Mouse (Mus musculus) kidney, adult 11 months (tissue): ENCODE measurements around the gene Bbs1.
"Not testable (repeated sequence)": the region's sequence is repeated elsewhere in the genome, so short reads cannot be mapped to it uniquely, and the experiment has no call there.

Experiments used
- DNase-seq: peaks from one replicate; pipeline ENCODE4 v3.0.0; 2022

Bbs1 gene

GRCm38 (mm10) chr19:4879324-4879703 is 27.1 kb downstream of the Bbs1 start:
- DNase-seq = no peak

GRCm38 (mm10) chr19:4878405-4879323 is 27.8 kb downstream of the Bbs1 start, which contains the start of gene Zdhhc24:
TSS of gene Zdhhc24 (plus strand) at chr19:4878668.
- peak; percentile 96 for DNase-seq

GRCm38 (mm10) chr19:4877785-4878184 is 28.6 kb downstream of the Bbs1 start, which contains the start of gene Actn3:
TSS of gene Actn3 (minus strand) at chr19:4877909.
- no peak for DNase-seq

GRCm38 (mm10) chr19:4876755-4877154 is 29.7 kb downstream of the Bbs1 start:
- no peak for DNase-seq

- no peak for DNase-seq
Observed at GRCm38 (mm10) chr19:4876241-4876640, 30.2 kb downstream of the Bbs1 start.

GRCm38 (mm10) chr19:4874613-4875012 is 31.8 kb downstream of the Bbs1 start:
- DNase-seq = not testable (repeated sequence)

- no peak for DNase-seq
Observed at GRCm38 (mm10) chr19:4865147-4865546, 41.3 kb downstream of the Bbs1 start.

- no peak for DNase-seq
Observed at GRCm38 (mm10) chr19:4863048-4863447, 43.4 kb downstream of the Bbs1 start.

- no peak for DNase-seq
Observed at GRCm38 (mm10) chr19:4859081-4859480, 47.3 kb downstream of the Bbs1 start.

- DNase-seq = no peak
Observed at GRCm38 (mm10) chr19:4855951-4856350, 50.5 kb downstream of the Bbs1 start.

- DNase-seq = no peak
Observed at GRCm38 (mm10) chr19:4855470-4855820, 51.0 kb downstream of the Bbs1 start.

GRCm38 (mm10) chr19:4854552-4855469 is 51.6 kb downstream of the Bbs1 start, which contains the start of gene Ctsf:
TSS of gene Ctsf (plus strand) at chr19:4855130.
- peak; percentile 95 for DNase-seq

- DNase-seq = no peak
Observed at GRCm38 (mm10) chr19:4850281-4850680, 56.1 kb downstream of the Bbs1 start.

- DNase-seq = no peak
Observed at GRCm38 (mm10) chr19:4849800-4850199, 56.6 kb downstream of the Bbs1 start.

GRCm38 (mm10) chr19:4847490-4847889 is 58.9 kb downstream of the Bbs1 start:
- DNase-seq = peak; percentile 61

GRCm38 (mm10) chr19:4845846-4846245 is 60.6 kb downstream of the Bbs1 start:
- no peak for DNase-seq

GRCm38 (mm10) chr19:4842611-4843010 is 63.8 kb downstream of the Bbs1 start:
- no peak for DNase-seq

GRCm38 (mm10) chr19:4840848-4841247 is 65.6 kb downstream of the Bbs1 start:
- DNase-seq = no peak

- DNase-seq = peak; percentile 99
Observed at GRCm38 (mm10) chr19:4839149-4839548, 67.3 kb downstream of the Bbs1 start, which contains the start of the genes Ccs and Ccdc87. TSS of gene Ccs (minus strand) at chr19:4839332. TSS of gene Ccdc87 (plus strand) at chr19:4839366.

- DNase-seq = no peak
Observed at GRCm38 (mm10) chr19:4838526-4839140, 67.8 kb downstream of the Bbs1 start.

GRCm38 (mm10) chr19:4837049-4837448 is 69.4 kb downstream of the Bbs1 start:
- no peak for DNase-seq
